Mouse (Mus musculus) NIH3T3 (cell line): ENCODE measurements at regions not wholly inside any gene's neighbourhood (a gene's known extent, or its start where the extent isn't known, plus 50 kb on each side); places are given as distances from the start of the nearest gene placed in this dataset.

ENCODE experiments used
- DNase-seq: peaks from one replicate; pipeline ENCODE4 v3.0.0-alpha.2; 2012; ENCODE audit warnings: low read depth

- no peak for DNase-seq
These were observed 256.6 kb downstream of the Ankrd16 start for GRCm38 (mm10) chr2:12034323-12034585.

GRCm38 (mm10) chr2:12049386-12049785 is 252.3 kb downstream of the Itga8 start:
- peak; percentile 49 for DNase-seq

- DNase-seq, result peak; percentile 78
These were observed 251.8 kb downstream of the Itga8 start for GRCm38 (mm10) chr2:12049972-12050371.

GRCm38 (mm10) chr2:12053404-12054164 is 248.1 kb downstream of the Itga8 start:
- DNase-seq, result peak; percentile 83

- DNase-seq, result peak; percentile 53
These were observed 247.6 kb downstream of the Itga8 start for GRCm38 (mm10) chr2:12054165-12054500.
